Mouse (Mus musculus) urinary bladder, postnatal 10 days (tissue): Measurements from ENCODE around the gene Rab6b.

Experiments used
- DNase-seq: peaks from one replicate; pipeline ENCODE4 v3.0.0; 2022; ENCODE audit warnings: low spot score

Gene Rab6b

GRCm38 (mm10) chr9:103111621-103112470 lies at the start of gene Rab6b:
Rab6b (plus strand) TSS chr9:103111787.
- no peak for DNase-seq

- no peak for DNase-seq
Measured at GRCm38 (mm10) chr9:103063591-103063990, 48.0 kb upstream of the Rab6b start.

GRCm38 (mm10) chr9:103066845-103067244 lies 44.7 kb upstream of the Rab6b start:
- DNase-seq, result no peak

GRCm38 (mm10) chr9:103067651-103068050 lies 43.9 kb upstream of the Rab6b start:
- no peak for DNase-seq

- no peak for DNase-seq
Measured at GRCm38 (mm10) chr9:103068769-103069168, 42.8 kb upstream of the Rab6b start.

- DNase-seq, result no peak
Measured at GRCm38 (mm10) chr9:103071541-103072203, 39.9 kb upstream of the Rab6b start.

GRCm38 (mm10) chr9:103072204-103072599 lies 39.4 kb upstream of the Rab6b start:
- no peak for DNase-seq

- no peak for DNase-seq
Measured at GRCm38 (mm10) chr9:103072926-103073515, 38.6 kb upstream of the Rab6b start.

GRCm38 (mm10) chr9:103076836-103077531 lies 34.6 kb upstream of the Rab6b start:
- no peak for DNase-seq

GRCm38 (mm10) chr9:103078194-103078691 lies 33.3 kb upstream of the Rab6b start:
- DNase-seq, result no peak

- no peak for DNase-seq
Measured at GRCm38 (mm10) chr9:103080211-103080610, 31.4 kb upstream of the Rab6b start.

GRCm38 (mm10) chr9:103082246-103082975 lies 29.2 kb upstream of the Rab6b start:
- DNase-seq, result no peak

- DNase-seq, result no peak
Measured at GRCm38 (mm10) chr9:103083405-103083804, 28.2 kb upstream of the Rab6b start.

- no peak for DNase-seq
Measured at GRCm38 (mm10) chr9:103086736-103087135, 24.9 kb upstream of the Rab6b start.

GRCm38 (mm10) chr9:103087301-103087700 lies 24.3 kb upstream of the Rab6b start:
- no peak for DNase-seq

- no peak for DNase-seq
Measured at GRCm38 (mm10) chr9:103088661-103089060, 22.9 kb upstream of the Rab6b start.

- no peak for DNase-seq
Measured at GRCm38 (mm10) chr9:103090116-103090875, 21.3 kb upstream of the Rab6b start.

- no peak for DNase-seq
Measured at GRCm38 (mm10) chr9:103091039-103091883, 20.3 kb upstream of the Rab6b start.

- no peak for DNase-seq
Measured at GRCm38 (mm10) chr9:103092248-103092647, 19.3 kb upstream of the Rab6b start.

GRCm38 (mm10) chr9:103093681-103094080 lies 17.9 kb upstream of the Rab6b start:
- no peak for DNase-seq
